Mouse (Mus musculus): ENCODE results near the gene Fbxl13. TPM values are rescaled to one million over a fixed set of nuclear protein-coding genes. Genes with fewer than 3 reads are reported as not detected.

Gene Fbxl13
- polyA plus RNA-seq, 1 experiment from 2014 or later, result 0.13 TPM

DNA sequence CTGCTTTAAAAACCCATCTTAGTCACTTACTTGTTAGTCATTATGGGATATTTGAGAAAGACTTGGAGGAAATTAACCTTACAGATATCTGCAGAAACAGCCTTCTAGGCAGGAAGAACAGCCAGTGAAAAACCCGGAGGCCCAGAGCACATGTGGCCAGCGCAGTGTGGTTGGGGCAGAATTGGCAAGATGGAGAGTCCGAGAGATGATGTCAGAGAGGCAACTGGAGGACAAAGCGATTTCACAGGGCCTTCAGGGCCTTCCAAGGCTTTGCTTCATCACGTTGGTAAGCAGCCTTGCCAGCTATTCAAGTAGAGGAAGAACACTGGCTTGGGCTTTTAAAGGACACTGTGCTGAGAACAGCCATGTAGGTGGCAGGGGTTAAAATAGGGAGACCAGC is 112.5 kb downstream of the Fbxl13 start:
- no peaks in the 10 kb centered on the region for H3K9me3 ChIP-seq (replicated peaks)
- H3K27me3 ChIP-seq (replicated peaks), result no peaks in the 10 kb centered on the region
- no peak overlapping the region for H3K9ac ChIP-seq (replicated peaks)
- H3K4me3 ChIP-seq (replicated peaks), result no peak overlapping the region
- H3K36me3 ChIP-seq, result no peaks in the 10 kb centered on the region
- no peaks in the 10 kb centered on the region for H3K4me1 ChIP-seq
- WGBS, result 91% methylated on average over 5 of the region's 5 CpGs
- H3K27ac ChIP-seq (replicated peaks), result no peak overlapping the region
- ATAC-seq (ENCODE audit: low FRiP score), result no peak
- no peak overlapping the region for H3K4me2 ChIP-seq

DNA sequence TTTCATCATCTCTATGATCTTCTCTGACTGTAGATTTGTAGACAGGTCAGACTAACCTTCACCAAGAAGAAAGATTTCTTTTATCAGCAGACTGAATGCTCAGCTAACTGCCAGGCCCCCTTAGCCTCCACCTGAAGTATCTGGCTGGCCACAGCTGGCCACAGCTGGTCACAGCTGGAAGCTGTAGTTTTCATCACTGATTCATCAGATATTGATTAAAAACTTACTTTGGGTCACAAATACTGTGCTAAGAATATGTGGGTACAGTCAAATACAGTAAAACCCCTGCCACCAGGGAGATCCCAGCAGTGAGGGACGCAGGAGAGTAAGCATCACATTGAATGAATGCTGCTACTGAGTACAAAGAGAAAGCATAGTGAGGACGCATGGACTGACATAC is 113.3 kb downstream of the Fbxl13 start:
- Histone ChIP-seq H3K36me3 (no peaks in the 10 kb centered on the region), H3K27ac (replicated peaks) (no peak overlapping the region), H3K4me1 (no peaks in the 10 kb centered on the region), H3K9ac (replicated peaks) (no peak overlapping the region), H3K4me3 (replicated peaks) (no peak overlapping the region), H3K27me3 (replicated peaks) (no peaks in the 10 kb centered on the region), H3K9me3 (replicated peaks) (no peaks in the 10 kb centered on the region), H3K4me2 (no peak overlapping the region)
- no peak for ATAC-seq (ENCODE audit: low FRiP score)
- 88% methylated on average over 2 of the region's 2 CpGs for WGBS

DNA sequence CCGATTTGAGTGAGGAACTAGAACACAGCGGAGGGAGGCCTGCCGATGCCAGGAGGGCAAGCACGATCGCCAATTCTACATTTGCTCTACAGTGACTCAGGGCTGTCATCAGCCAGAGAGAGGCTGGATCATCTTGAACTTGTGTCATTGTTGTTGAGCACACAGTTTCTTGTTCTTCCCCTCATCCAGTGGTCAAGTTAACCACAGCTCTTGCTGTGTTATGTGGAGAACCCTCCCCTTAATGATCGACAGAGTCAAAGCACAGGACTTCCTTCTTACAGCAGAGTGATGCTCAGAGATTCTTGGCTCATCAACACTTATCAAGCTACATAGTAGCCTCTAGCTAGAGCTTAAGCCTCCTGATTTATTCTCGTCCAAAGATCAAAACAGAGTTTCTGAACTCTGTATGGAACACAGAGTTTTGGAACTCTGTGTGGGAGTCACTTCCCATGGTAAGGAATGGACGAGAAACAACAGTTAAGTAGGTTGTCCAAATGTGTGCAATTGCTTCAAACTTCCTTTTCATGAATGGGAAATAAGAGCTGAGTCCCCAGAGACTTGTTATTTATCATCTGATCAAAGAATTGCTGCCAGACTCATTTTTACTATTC is 116.2 kb downstream of the Fbxl13 start:
- Histone ChIP-seq H3K27ac (replicated peaks) (no peak overlapping the region), H3K27me3 (replicated peaks) (no peaks in the 10 kb centered on the region), H3K4me1 (no peaks in the 10 kb centered on the region), H3K4me2 (no peak overlapping the region), H3K9me3 (replicated peaks) (no peaks in the 10 kb centered on the region), H3K4me3 (replicated peaks) (no peak overlapping the region), H3K9ac (replicated peaks) (no peak overlapping the region), H3K36me3 (no peaks in the 10 kb centered on the region)
- WGBS, result 91% methylated on average over 8 of the region's 8 CpGs
- ATAC-seq (ENCODE audit: low FRiP score), result no peak

DNA sequence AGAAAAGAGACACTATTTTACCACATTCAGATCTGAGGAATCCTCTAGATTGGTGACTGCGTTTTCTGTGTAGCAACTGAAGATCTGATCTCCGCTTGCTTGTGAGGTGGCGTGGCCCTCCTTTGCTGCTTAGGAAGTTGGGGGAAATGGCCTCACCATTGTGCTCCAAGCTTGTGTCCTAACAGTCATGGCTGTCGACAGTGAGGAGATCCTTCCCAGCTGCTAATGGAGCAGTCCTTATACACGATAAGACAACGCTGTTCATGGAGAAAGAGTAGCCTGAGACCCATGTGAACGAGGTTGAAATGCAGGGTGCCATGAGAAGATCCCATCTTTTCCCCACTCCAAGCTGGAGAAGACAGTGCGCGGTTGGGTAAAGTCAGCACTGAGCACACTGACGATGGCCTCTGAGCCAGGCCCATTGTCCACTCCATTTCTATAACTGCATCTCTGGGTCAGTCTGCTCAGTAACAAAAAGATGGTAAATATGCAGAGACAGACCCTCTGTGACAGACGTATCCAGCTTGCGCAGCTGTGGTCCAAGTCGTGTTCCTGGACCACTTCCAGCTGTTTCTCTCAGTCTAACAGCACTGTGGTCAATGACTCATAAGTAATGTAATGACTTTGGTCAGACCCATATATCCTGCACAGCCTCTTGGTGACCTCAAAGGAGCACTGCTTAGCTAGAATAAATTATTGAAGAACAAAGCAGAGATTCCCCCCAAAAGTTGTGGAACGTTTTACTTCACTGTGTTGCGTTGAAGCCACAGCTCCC is 117.2 kb downstream of the Fbxl13 start:
- Histone ChIP-seq H3K4me1 (no peaks in the 10 kb centered on the region), H3K36me3 (no peaks in the 10 kb centered on the region), H3K27me3 (replicated peaks) (no peaks in the 10 kb centered on the region), H3K4me3 (replicated peaks) (no peak overlapping the region), H3K27ac (replicated peaks) (no peak overlapping the region), H3K9me3 (replicated peaks) (no peaks in the 10 kb centered on the region), H3K4me2 (no peak overlapping the region), H3K9ac (replicated peaks) (no peak overlapping the region)
- ATAC-seq (ENCODE audit: low FRiP score), result no peak
- 48% methylated on average over 15 of the region's 15 CpGs for WGBS

DNA sequence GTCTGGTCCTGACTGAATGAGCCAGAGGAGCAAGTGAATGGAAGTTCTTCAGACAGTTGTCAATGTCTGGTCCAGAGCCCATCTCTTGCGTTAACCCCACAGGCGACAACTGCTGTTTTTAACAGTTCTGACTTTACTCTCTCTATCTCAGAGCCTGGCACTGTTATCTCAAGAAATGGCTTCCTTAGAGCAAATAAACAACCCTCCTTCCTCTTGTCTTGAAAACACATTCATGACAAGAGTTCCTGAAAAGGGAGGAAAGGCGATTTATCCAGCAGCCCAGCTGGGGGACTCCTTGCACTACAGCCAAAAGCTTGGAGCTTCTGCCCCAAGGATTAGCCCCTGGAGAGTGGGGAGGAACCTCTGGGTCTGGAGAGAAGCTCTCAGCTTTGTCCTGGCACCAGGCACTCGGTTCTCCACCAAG is 117.9 kb downstream of the Fbxl13 start:
- Histone ChIP-seq H3K4me3 (replicated peaks) (no peak overlapping the region), H3K27me3 (replicated peaks) (no peaks in the 10 kb centered on the region), H3K4me1 (no peaks in the 10 kb centered on the region), H3K36me3 (no peaks in the 10 kb centered on the region), H3K9ac (replicated peaks) (no peak overlapping the region), H3K9me3 (replicated peaks) (no peaks in the 10 kb centered on the region), H3K4me2 (no peak overlapping the region), H3K27ac (replicated peaks) (no peak overlapping the region)
- ATAC-seq (ENCODE audit: low FRiP score), result no peak
- WGBS, result 51% methylated on average over 4 of the region's 4 CpGs

DNA sequence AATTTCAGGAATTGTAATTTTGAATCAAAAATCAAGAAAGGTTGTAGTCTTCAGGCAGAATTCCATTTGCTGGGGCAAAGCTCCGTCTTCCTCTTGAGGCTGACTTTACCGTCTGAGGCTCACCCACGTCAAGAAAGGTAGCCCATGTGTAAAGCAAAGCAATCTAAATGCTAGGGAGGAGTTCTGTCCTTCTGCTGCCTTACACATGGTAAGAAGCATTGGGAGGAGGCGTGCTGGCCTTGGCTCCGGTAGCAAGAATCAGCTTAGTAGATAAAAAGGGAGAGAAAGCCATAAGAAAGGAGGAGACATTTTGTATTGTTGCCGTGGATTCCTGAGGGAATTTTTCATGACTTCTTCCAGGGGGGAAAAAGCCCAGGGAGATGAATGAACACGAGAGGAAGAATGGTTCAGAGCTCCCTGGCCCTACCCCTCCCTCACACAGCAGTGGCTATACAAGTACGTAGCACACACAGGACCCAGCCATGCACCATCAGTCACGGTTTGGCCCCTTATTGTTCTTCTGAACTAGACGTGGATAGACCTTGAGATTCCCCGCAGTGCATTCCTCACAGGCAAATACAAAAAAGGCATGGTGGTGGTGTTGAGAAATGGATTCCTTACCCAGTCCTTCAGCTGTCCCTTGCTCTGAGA is 118.5 kb downstream of the Fbxl13 start:
- Histone ChIP-seq H3K4me3 (replicated peaks) (no peak overlapping the region), H3K9me3 (replicated peaks) (no peaks in the 10 kb centered on the region), H3K27ac (replicated peaks) (no peak overlapping the region), H3K4me1 (no peaks in the 10 kb centered on the region), H3K4me2 (no peak overlapping the region), H3K36me3 (no peaks in the 10 kb centered on the region), H3K9ac (replicated peaks) (no peak overlapping the region), H3K27me3 (replicated peaks) (no peaks in the 10 kb centered on the region)
- no peak for ATAC-seq (ENCODE audit: low FRiP score)
- WGBS, result 23% methylated on average over 11 of the region's 11 CpGs

DNA sequence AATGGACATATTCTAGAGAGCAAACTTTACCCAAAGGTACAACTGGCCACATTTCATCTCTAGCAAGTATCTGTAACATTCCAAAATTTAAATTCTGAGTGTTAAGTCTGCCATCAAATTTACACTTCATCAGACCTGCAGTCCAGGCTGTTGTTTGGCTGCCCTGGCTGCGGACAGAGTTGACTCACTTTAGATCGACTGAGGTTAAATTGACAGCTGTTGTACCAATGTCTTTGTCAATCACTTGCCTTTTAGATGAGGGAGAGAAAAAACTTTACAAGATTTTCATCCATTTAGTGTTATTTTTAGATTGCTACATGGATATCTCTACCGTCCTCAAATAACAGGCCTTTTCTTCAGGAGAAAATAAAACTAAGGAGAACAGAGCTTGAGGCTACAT is 126.3 kb downstream of the Fbxl13 start:
- H3K9me3 ChIP-seq (replicated peaks), result no peaks in the 10 kb centered on the region
- no peak overlapping the region for H3K4me2 ChIP-seq
- no peaks in the 10 kb centered on the region for H3K27me3 ChIP-seq (replicated peaks)
- no peak overlapping the region for H3K4me3 ChIP-seq (replicated peaks)
- no peaks in the 10 kb centered on the region for H3K4me1 ChIP-seq
- ATAC-seq (ENCODE audit: low FRiP score), result no peak
- H3K27ac ChIP-seq (replicated peaks), result no peak overlapping the region
- H3K36me3 ChIP-seq, result no peaks in the 10 kb centered on the region
- WGBS, result 84% methylated on average over 3 of the region's 3 CpGs
- H3K9ac ChIP-seq (replicated peaks), result no peak overlapping the region

DNA sequence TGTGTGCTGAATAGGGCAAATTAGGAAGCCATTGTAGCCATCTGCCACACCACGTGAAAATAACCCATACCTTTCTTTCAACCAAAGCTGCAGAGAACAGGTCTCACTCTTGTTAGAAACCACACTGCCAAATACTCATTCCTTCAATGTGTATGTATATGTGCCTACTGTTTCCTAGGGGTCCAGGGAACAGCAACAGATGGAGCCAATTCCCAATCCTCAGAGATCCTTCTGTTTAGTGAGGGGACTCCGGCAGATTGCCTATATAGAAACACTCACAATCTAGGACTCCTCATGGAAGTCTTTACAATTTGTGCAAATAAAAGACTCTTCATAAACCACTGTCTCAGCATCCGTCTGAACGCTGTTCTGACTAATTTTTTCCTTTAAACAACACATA is 127.2 kb downstream of the Fbxl13 start:
- H3K9ac ChIP-seq (replicated peaks), result no peak overlapping the region
- 70% methylated on average over 4 of the region's 4 CpGs for WGBS
- ATAC-seq (ENCODE audit: low FRiP score), result no peak; the same call in 1 of the 2 replicates
- H3K9me3 ChIP-seq (replicated peaks), result no peaks in the 10 kb centered on the region
- H3K36me3 ChIP-seq, result no peaks in the 10 kb centered on the region
- H3K27ac ChIP-seq (replicated peaks), result no peak overlapping the region
- no peak overlapping the region for H3K4me2 ChIP-seq
- H3K27me3 ChIP-seq (replicated peaks), result no peaks in the 10 kb centered on the region
- no peaks in the 10 kb centered on the region for H3K4me1 ChIP-seq
- H3K4me3 ChIP-seq (replicated peaks), result no peak overlapping the region

DNA sequence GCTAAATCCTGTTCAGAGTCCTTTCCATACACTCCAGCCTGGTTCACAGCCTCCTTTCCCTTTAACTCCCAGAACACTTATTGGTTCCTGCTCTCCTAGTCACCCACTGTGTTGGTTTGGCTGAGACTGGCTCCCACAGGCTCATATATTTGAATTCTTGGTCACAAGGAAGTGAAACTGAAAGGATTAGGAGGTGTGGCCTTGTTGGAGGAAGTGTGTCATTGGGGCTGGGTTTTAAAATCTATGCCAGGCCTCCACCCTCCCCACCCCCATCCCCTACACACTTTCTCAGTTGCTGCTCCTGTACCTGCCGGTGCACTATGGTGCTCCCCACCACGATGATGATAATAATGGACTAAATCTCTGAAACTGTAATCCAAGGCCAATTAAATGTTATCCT is 127.9 kb downstream of the Fbxl13 start:
- no peak for ATAC-seq (ENCODE audit: low FRiP score)
- Histone ChIP-seq H3K4me3 (replicated peaks) (no peak overlapping the region), H3K9ac (replicated peaks) (no peak overlapping the region), H3K36me3 (no peaks in the 10 kb centered on the region), H3K4me2 (no peak overlapping the region), H3K9me3 (replicated peaks) (no peaks in the 10 kb centered on the region), H3K4me1 (no peaks in the 10 kb centered on the region), H3K27ac (replicated peaks) (no peak overlapping the region), H3K27me3 (replicated peaks) (no peaks in the 10 kb centered on the region)
- 95% methylated on average over 2 of the region's 2 CpGs for WGBS

DNA sequence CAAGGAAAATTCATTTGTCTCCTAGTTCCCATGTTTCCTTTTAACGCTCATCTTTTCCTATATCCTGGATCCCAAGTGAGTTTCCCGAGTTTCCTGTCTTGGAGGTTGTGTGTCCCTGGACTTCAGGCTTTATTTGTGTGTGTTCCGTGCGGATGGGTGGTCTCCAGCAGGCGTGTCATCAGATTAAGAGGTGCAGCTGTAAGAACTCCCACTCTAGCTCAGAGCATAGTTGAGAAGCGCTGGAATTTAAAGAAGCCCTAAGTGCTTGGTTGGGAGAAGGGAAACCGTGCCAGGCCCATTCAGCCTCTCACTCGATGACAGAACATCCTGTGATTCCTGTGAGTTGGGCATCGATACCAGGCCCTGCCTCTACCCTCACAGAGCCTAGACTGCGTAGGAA is 132.1 kb downstream of the Fbxl13 start:
- 67% methylated on average over 10 of the region's 10 CpGs for WGBS
- Histone ChIP-seq H3K9ac (replicated peaks) (no peak overlapping the region), H3K27ac (replicated peaks) (no peak overlapping the region), H3K36me3 (no peaks in the 10 kb centered on the region), H3K27me3 (replicated peaks) (no peaks in the 10 kb centered on the region), H3K4me2 (no peak overlapping the region), H3K4me3 (replicated peaks) (no peak overlapping the region), H3K4me1 (no peaks in the 10 kb centered on the region), H3K9me3 (replicated peaks) (no peaks in the 10 kb centered on the region)
- ATAC-seq (ENCODE audit: low FRiP score), result no peak

DNA sequence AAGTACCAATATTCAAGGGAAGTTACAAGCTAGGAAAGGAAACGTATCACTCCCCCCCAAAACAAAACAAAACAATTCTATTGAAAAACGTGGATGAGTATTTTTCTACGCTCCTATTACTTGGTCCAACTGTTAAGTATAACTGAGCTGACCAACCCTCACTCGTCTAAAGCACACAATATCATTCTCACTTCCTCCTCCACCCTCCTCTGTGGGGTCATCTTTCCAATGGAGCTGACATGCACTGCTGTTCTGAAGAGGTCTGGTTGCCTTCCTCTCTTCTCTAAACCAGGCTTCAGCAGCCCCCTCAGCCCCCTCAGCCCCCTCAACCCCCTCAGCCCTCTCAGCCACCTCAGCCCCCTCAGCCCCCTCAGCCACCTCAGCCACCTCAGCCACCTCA is 135.6 kb downstream of the Fbxl13 start:
- Histone ChIP-seq H3K4me3 (replicated peaks) (no peak overlapping the region), H3K4me1 (no peaks in the 10 kb centered on the region), H3K27me3 (replicated peaks) (no peaks in the 10 kb centered on the region), H3K9ac (replicated peaks) (no peak overlapping the region), H3K36me3 (no peaks in the 10 kb centered on the region), H3K9me3 (replicated peaks) (no peaks in the 10 kb centered on the region), H3K27ac (replicated peaks) (no peak overlapping the region), H3K4me2 (no peak overlapping the region)
- ATAC-seq (ENCODE audit: low FRiP score), result no peak
- 84% methylated on average over 4 of the region's 4 CpGs for WGBS

DNA sequence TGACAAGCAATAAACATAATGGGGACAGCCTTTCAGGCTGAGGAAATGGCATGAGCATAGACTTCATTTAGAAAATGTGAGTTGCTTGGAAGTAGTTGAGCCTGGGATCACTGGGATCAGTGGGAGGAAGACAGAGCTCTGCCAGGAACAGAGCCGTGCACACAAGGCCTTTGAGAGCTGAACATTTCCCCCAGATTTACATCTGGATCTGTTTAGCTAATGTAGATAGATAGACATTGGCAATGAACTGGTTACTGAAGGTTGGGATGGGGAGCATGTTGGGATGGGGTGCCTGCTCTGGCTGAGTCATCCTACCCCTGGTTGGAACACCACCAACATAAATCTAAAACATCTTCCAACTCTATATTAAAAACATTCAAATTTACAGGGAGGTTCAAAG is 138.5 kb downstream of the Fbxl13 start:
- Histone ChIP-seq H3K9ac (replicated peaks) (no peak overlapping the region), H3K27ac (replicated peaks) (no peak overlapping the region), H3K4me2 (no peak overlapping the region), H3K4me3 (replicated peaks) (no peak overlapping the region), H3K27me3 (replicated peaks) (no peaks in the 10 kb centered on the region), H3K9me3 (replicated peaks) (no peaks in the 10 kb centered on the region), H3K4me1 (no peaks in the 10 kb centered on the region), H3K36me3 (no peaks in the 10 kb centered on the region)
- 63% methylated on average over 1 of the region's 1 CpGs for WGBS
- no peak for ATAC-seq (ENCODE audit: low FRiP score)

All from neural tube, embryonic 15.5 days (tissue).